Mouse (Mus musculus): ENCODE results near the gene Exosc10.

- TF ChIP-seq CTCF (IDR thresholded peaks at IDR 0.05; ENCODE audit: extremely low read depth, insufficient read depth, insufficient read length, insufficient replicate concordance) (no peak), POLR2A (IDR thresholded peaks at IDR 0.05; ENCODE audit: low read depth, low read length) (no peak)
These were observed 24.5 kb upstream of the Exosc10 start for GRCm38 (mm10) chr4:148533613-148534328.
